Mouse (Mus musculus) heart, embryonic 11.5 days (tissue): ENCODE results near the gene Tor3a. TPM values are rescaled to one million over a fixed set of nuclear protein-coding genes. Genes with fewer than 3 reads are reported as not detected.

ENCODE experiments used
- ATAC-seq: fragments of 200-750 bp; cut with Nextera tagmentation; replicated peaks from 2 replicates; pipeline ENCODE4 v1.8.0; 2017; ENCODE audit warnings: moderate library complexity; ENCODE audit not compliant: insufficient number of reproducible peaks, low FRiP score, low TSS enrichment
- H3K27ac ChIP-seq: fragments of 300-500 bp; sonication (generic); 2 replicates; pipeline ENCODE4 v1.5.1; 2014; ENCODE audit warnings: mild to moderate bottlenecking, low read depth, low read length
- H3K27me3 ChIP-seq: fragments of 300-500 bp; sonication (generic); 2 replicates; pipeline ENCODE4 v1.6.1; 2014; ENCODE audit warnings: mild to moderate bottlenecking, low read length, mixed read lengths; ENCODE audit not compliant: control insufficient read depth, insufficient read depth
- H3K36me3 ChIP-seq: fragments of 300-500 bp; sonication (generic); 2 replicates; pipeline ENCODE4 v1.6.1; 2014; ENCODE audit warnings: mild to moderate bottlenecking, low read length, moderate library complexity, mixed read lengths; ENCODE audit not compliant: control insufficient read depth, insufficient read depth
- H3K4me1 ChIP-seq: fragments of 300-500 bp; sonication (generic); 2 replicates; pipeline ENCODE4 v1.6.1; 2014; ENCODE audit warnings: low read length; ENCODE audit not compliant: control insufficient read depth, insufficient read depth
- H3K4me2 ChIP-seq: fragments of 300-500 bp; sonication (generic); 2 replicates; pipeline ENCODE4 v1.6.1; 2014; ENCODE audit warnings: mild to moderate bottlenecking, moderate library complexity
- H3K4me3 ChIP-seq: fragments of 300-500 bp; sonication (generic); 2 replicates; pipeline ENCODE4 v1.5.1; 2014; ENCODE audit warnings: low read depth, low read length
- H3K9ac ChIP-seq: fragments of 300-500 bp; sonication (generic); 2 replicates; pipeline ENCODE4 v1.6.1; 2014; ENCODE audit warnings: mild to moderate bottlenecking, low read depth, low read length, moderate library complexity
- H3K9me3 ChIP-seq: fragments of 300-500 bp; sonication (generic); replicated peaks from 2 replicates; pipeline ENCODE4 v1.6.1; 2016; ENCODE audit warnings: low read length; ENCODE audit not compliant: control insufficient read depth
- WGBS: fragments of 180-500 bp; shearing (Covaris S2); extraction: QIAGEN DNeasy Blood & Tissue Kit; methylation state at CpG from one replicate; pipeline ENCODE4 v1.1.7; 2014; ENCODE audit not compliant: insufficient replicate concordance; 5-methylcytosine and 5-hydroxymethylcytosine counted together
- polyA plus RNA-seq: library from polyadenylated mRNA; unstranded; fragments of >200 nt; fragmentation: Nextera tagmentation; extraction: Ambion mirVana; gene quantifications from 2 replicates; pipeline ENCODE4 v1.2.1, GENCODE M21; 2014

Tor3a gene
- polyA plus RNA-seq, 1 experiment from 2014 or later: 4.5 TPM

GRCm38 (mm10) chr1:156615381-156616133 lies 58.6 kb downstream of the Tor3a start:
- 17% methylated on average over 13 of the region's 13 CpGs for WGBS
- peaks cover 31% of the 10 kb centered on the region for H3K4me1 ChIP-seq
- peak overlapping the region; percentile 62 for H3K27ac ChIP-seq
- H3K9me3 ChIP-seq: no peaks in the 10 kb centered on the region
- H3K4me3 ChIP-seq: peak overlapping the region; percentile 37
- peak; percentile 71 for ATAC-seq
- H3K36me3 ChIP-seq: no peaks in the 10 kb centered on the region
- H3K9ac ChIP-seq: peak overlapping the region; percentile 58; the same call in 1 of the 2 replicates
- H3K27me3 ChIP-seq: no peaks in the 10 kb centered on the region
- H3K4me2 ChIP-seq: peak overlapping the region; percentile 70

DNA sequence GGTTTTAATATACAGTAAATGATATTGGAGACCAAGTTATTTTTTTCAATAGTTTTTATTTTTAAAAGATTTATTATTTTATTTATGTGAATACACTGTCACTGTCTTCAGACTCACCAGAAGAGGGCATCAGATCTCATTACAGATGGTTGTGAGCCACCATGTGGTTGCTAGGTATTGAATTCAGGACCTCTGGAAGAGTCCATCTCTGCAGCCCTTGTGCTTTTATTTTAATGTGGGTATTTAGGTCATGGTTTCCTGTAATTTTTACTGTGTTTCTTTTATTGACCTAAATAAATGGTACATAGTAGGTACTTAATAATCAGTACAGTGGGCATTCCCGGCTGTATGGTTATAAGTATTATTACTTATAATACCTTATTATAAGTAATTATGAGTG lies 59.4 kb downstream of the Tor3a start:
- H3K36me3 ChIP-seq: no peaks in the 10 kb centered on the region
- H3K4me3 ChIP-seq: no peak overlapping the region
- H3K9me3 ChIP-seq: no peaks in the 10 kb centered on the region
- peak overlapping the region; percentile 62; the same call in 1 of the 2 replicates for H3K27ac ChIP-seq
- ATAC-seq: no peak
- peaks cover 27% of the 10 kb centered on the region for H3K4me1 ChIP-seq
- no peak overlapping the region for H3K4me2 ChIP-seq
- no peak overlapping the region for H3K9ac ChIP-seq
- H3K27me3 ChIP-seq: no peaks in the 10 kb centered on the region
- WGBS: 93% methylated on average over 1 of the region's 1 CpGs

DNA sequence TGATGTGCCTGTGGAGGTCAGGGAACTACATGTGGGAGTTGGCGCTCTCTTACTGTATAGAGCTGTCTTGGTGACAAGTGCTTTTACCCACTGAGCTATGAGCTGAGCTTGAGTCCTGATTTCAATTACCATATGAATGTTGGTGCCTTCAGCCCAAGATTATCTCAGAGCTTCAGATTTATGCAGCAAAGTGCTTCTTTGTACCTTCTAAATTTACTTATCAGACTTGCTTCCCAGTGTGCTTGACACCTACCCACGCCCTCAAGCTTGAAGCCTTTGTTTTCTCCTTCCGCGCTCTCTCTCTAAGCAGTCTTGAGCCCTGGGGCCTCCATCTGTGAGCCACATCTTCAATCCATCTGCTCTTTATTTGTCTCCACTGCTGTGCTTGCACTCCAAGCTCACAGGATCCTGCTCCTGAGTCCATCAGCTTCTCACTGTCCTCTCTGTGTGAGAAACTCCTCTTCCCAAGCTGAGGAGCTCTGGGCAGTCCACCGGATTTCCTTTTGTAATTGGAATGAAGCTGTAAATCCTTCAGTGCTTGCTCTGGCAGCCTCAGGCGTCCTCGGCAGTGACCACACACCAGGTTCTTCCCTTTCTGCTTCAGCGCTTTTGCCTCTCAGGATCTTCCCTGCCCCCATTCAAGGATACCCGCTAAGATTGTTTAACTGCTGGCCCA lies 60.2 kb downstream of the Tor3a start:
- H3K27me3 ChIP-seq: no peaks in the 10 kb centered on the region

DNA sequence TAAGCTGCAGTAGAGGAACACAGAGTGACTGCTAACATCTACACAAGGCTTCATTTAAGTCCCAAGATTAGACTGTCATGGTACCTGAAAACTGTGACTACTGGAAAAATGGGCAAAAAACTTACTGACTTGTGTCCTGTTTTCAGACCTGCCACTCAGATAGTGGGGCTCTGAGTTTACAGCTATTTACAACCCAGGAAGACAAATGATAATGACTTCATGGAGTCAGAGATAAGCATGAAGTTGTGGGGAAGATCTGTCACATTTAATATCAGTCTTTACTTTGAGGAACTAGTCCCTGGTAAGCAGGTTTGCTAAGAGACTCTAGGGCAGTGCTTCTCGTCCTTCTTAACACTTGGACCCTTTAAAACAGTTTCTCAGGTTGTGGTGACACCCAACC lies 63.9 kb downstream of the Tor3a start:
- H3K4me1 ChIP-seq: peaks cover 20% of the 10 kb centered on the region
- no peak overlapping the region for H3K27ac ChIP-seq
- H3K9ac ChIP-seq: no peak overlapping the region
- H3K4me2 ChIP-seq: no peak overlapping the region
- no peaks in the 10 kb centered on the region for H3K36me3 ChIP-seq
- 74% methylated on average over 1 of the region's 1 CpGs for WGBS
- no peak for ATAC-seq
- H3K4me3 ChIP-seq: no peak overlapping the region
- H3K27me3 ChIP-seq: no peaks in the 10 kb centered on the region
- H3K9me3 ChIP-seq: no peaks in the 10 kb centered on the region

More for the DNA sequence above, 60.2 kb downstream of the Tor3a start:
- H3K4me3 ChIP-seq: no peak overlapping the region
- peak overlapping the region; percentile 76 for H3K27ac ChIP-seq
- ATAC-seq: no peak
- peak overlapping the region; percentile 9; the same call in 1 of the 2 replicates for H3K4me2 ChIP-seq
- H3K9me3 ChIP-seq: no peaks in the 10 kb centered on the region
- peaks cover 25% of the 10 kb centered on the region for H3K4me1 ChIP-seq
- WGBS: 28% methylated on average over 9 of the region's 9 CpGs
- H3K36me3 ChIP-seq: no peaks in the 10 kb centered on the region
- peak overlapping the region; percentile 29; the same call in 1 of the 2 replicates for H3K9ac ChIP-seq

GRCm38 (mm10) chr1:156608496-156608895 lies 65.7 kb downstream of the Tor3a start:
- ATAC-seq: no peak

GRCm38 (mm10) chr1:156605940-156606339 lies 68.2 kb downstream of the Tor3a start:
- no peak overlapping the region for H3K27ac ChIP-seq
- H3K4me3 ChIP-seq: no peak overlapping the region
- H3K27me3 ChIP-seq: no peaks in the 10 kb centered on the region
- H3K4me2 ChIP-seq: no peak overlapping the region
- no peak overlapping the region for H3K9ac ChIP-seq
- no peaks in the 10 kb centered on the region for H3K9me3 ChIP-seq
- ATAC-seq: no peak
- WGBS: 84% methylated on average over 2 of the region's 2 CpGs
- H3K36me3 ChIP-seq: no peaks in the 10 kb centered on the region
- H3K4me1 ChIP-seq: peaks cover 13% of the 10 kb centered on the region

More at GRCm38 (mm10) chr1:156608496-156608895, 65.7 kb downstream of the Tor3a start:
- Histone ChIP-seq H3K27ac (no peak overlapping the region), H3K9ac (no peak overlapping the region), H3K4me1 (peaks cover 14% of the 10 kb centered on the region), H3K36me3 (no peaks in the 10 kb centered on the region), H3K9me3 (no peaks in the 10 kb centered on the region), H3K27me3 (no peaks in the 10 kb centered on the region), H3K4me2 (no peak overlapping the region), H3K4me3 (no peak overlapping the region)
- 93% methylated on average over 2 of the region's 2 CpGs for WGBS

DNA sequence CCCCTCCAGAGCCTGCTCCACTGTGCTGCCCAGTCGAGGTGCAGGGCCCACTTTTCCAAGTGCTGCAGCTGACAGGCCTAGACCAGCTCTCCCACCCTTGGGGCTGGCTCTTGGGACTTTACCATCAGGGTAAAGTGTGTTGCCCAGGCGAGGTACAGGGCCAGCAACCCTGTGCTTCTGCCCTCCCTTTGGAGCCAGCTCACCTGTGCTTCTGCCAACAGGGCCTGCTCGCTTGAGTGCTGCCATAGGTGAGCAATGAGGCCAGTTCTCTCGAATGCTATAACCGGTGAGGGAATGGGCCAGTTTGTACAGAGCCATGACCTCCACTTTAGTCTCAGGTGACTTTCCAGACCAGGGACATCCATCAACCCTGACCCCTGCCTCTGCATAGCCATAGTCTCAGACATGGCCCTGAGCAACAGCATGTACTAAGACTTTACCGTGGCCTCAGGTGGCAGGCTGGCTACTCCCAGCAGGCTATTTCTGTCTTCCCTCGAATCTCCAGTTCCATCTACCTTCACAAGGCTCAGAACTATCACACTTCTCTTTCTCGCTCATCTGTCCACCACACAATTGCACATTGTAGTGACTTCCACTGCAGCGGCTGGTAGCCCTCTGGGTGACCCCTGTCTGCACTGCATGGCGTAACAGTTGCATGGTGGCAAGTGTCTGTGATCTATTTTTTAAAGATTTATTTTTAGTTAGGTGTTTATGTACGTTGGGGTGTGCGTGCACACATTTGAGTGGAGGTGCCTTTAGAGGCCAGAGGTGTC lies 68.9 kb downstream of the Tor3a start:
- ATAC-seq: 0 out of 2 replicates have a peak, but pooled peaks have one; percentile 18
- Histone ChIP-seq H3K27me3 (no peaks in the 10 kb centered on the region), H3K9me3 (no peaks in the 10 kb centered on the region), H3K4me3 (no peak overlapping the region), H3K27ac (peak overlapping the region; percentile 22; the same call in 1 of the 2 replicates), H3K4me1 (peaks cover 13% of the 10 kb centered on the region), H3K9ac (no peak overlapping the region), H3K36me3 (no peaks in the 10 kb centered on the region), H3K4me2 (no peak overlapping the region)
- WGBS: 66% methylated on average over 12 of the region's 12 CpGs
